Mouse (Mus musculus) liver, embryonic 11.5 days (tissue): ENCODE data around the gene Bcr. TPM values are rescaled to one million over a fixed set of nuclear protein-coding genes. Genes with fewer than 3 reads are reported as not detected.
"Not testable (repeated sequence)": the region's sequence is repeated elsewhere in the genome, so short reads cannot be mapped to it uniquely, and the experiment has no call there.

Experiments used
- ATAC-seq: fragments of 200-750 bp; cut with Nextera tagmentation; replicated peaks from 2 replicates; pipeline ENCODE4 v1.8.0; 2017; ENCODE audit warnings: moderate number of reproducible peaks, mild to moderate bottlenecking, moderate TSS enrichment, moderate library complexity; ENCODE audit not compliant: low FRiP score
- DNase-seq: peaks from one replicate; pipeline ENCODE4 v3.0.0-alpha.2; 2017; ENCODE audit warnings: low spot score
- H3K27ac ChIP-seq: fragments of 300-500 bp; sonication (generic); 2 replicates; pipeline ENCODE4 v1.5.1; 2014; ENCODE audit warnings: mild to moderate bottlenecking, low read depth, low read length, control low read depth
- H3K27me3 ChIP-seq: fragments of 300-500 bp; sonication (generic); replicated peaks from 2 replicates; pipeline ENCODE4 v1.6.1; 2014; ENCODE audit warnings: low read length, mixed read lengths; ENCODE audit not compliant: control insufficient read depth, insufficient read depth
- H3K36me3 ChIP-seq: fragments of 300-500 bp; sonication (generic); 2 replicates; pipeline ENCODE4 v1.6.1; 2014; ENCODE audit warnings: mild to moderate bottlenecking, low read length, moderate library complexity, mixed read lengths; ENCODE audit not compliant: control insufficient read depth, insufficient read depth
- H3K4me1 ChIP-seq: fragments of 300-500 bp; sonication (generic); replicated peaks from 2 replicates; pipeline ENCODE4 v1.6.1; 2014; ENCODE audit warnings: low read length, mixed read lengths; ENCODE audit not compliant: control insufficient read depth, insufficient read depth
- H3K4me2 ChIP-seq: fragments of 300-500 bp; sonication (generic); 2 replicates; pipeline ENCODE4 v1.6.1; 2014; ENCODE audit warnings: mild to moderate bottlenecking, control low read depth, moderate library complexity
- H3K4me3 ChIP-seq: fragments of 300-500 bp; sonication (generic); 2 replicates; pipeline ENCODE4 v1.5.1; 2014; ENCODE audit warnings: low read depth, low read length, control low read depth
- H3K9ac ChIP-seq: fragments of 300-500 bp; sonication (generic); 2 replicates; pipeline ENCODE4 v1.6.1; 2014; ENCODE audit warnings: low read depth, low read length, control low read depth
- H3K9me3 ChIP-seq: fragments of 300-500 bp; sonication (generic); 2 replicates; pipeline ENCODE4 v1.6.1; 2016; ENCODE audit warnings: low read length, inconsistent platforms, mixed read lengths; ENCODE audit not compliant: control insufficient read depth
- WGBS: fragments of 180-500 bp; shearing (Covaris S2); extraction: QIAGEN DNeasy Blood & Tissue Kit; methylation state at CpG from one replicate; pipeline ENCODE4 v1.1.7; 2014; 5-methylcytosine and 5-hydroxymethylcytosine counted together
- polyA plus RNA-seq: library from polyadenylated mRNA; unstranded; fragments of >200 nt; fragmentation: Nextera tagmentation; extraction: Ambion mirVana; gene quantifications from 2 replicates; pipeline ENCODE4 v1.2.1, GENCODE M21; 2014

Bcr gene
- polyA plus RNA-seq, 1 experiment from 2014 or later = 6.8 TPM

DNA sequence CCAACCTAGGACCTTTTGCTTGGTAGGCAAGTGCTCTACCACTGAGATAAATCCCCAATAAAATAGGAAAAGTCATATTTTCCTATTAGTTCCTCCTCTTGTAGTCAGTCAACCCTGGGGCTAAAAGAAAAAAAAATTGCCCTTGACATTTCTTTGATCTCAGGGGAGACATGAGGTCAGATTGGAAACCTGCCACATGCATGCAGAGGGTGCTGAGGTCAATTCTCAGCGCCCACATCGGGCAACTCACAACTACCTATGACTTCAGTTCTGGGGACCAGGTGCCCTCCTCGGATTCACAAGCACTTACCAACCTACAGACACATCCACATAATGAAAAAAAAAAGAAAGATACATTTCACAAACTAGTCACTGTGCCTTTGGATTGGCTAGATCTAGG, 30.2 kb upstream of the Bcr start:
- no peaks in the 10 kb centered on the region for H3K36me3 ChIP-seq
- H3K27ac ChIP-seq = no peak overlapping the region
- no peak overlapping the region for H3K4me2 ChIP-seq
- H3K27me3 ChIP-seq = no peaks in the 10 kb centered on the region
- 67% methylated on average over 3 of the region's 3 CpGs for WGBS
- no peaks in the 10 kb centered on the region for H3K9me3 ChIP-seq
- DNase-seq = no peak
- H3K4me3 ChIP-seq = no peak overlapping the region
- H3K9ac ChIP-seq = no peak overlapping the region
- peaks cover 2% of the 10 kb centered on the region for H3K4me1 ChIP-seq
- ATAC-seq = no peak

DNA sequence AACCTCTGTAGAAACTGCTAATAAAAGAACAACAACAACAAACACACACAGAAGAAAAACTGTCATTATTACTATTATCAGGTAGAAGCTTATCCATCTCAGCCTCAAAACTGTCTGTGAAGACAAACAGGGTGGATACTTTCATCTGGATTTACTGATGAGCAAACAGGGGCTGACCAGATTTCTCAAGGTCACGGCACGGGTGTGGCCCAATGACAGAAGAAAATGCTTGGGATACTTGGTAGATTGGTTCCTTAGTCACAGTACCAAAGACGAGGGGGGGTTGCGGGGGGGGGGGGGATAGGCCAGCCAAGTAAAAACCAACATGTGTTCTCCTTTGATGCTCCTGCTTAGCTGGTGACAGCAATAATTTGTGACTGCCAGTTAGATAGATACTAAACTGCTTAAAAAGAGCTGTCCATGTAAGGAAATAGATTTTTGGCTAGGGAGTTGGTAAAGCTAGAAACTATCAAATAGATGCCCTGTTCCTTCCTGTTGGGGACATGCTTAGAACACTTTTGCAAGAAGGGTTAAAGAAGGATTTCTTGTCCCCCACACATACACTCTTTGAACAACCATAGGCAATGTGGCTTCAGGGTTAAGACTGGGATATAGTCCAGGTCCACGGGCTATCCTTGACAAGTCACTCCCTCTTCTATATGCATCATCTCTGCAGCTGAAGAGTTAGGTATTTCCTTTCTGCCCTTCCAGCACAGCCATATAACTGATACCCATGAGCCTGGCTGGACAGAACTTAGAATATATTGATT, 28.9 kb upstream of the Bcr start:
- Histone ChIP-seq H3K27me3 (no peaks in the 10 kb centered on the region), H3K9me3 (no peaks in the 10 kb centered on the region), H3K4me1 (peaks cover 7% of the 10 kb centered on the region), H3K36me3 (no peaks in the 10 kb centered on the region), H3K27ac (no peak overlapping the region), H3K4me2 (no peak overlapping the region), H3K4me3 (no peak overlapping the region), H3K9ac (no peak overlapping the region)
- no peak for ATAC-seq
- WGBS = 71% methylated on average over 5 of the region's 5 CpGs
- no peak for DNase-seq

DNA sequence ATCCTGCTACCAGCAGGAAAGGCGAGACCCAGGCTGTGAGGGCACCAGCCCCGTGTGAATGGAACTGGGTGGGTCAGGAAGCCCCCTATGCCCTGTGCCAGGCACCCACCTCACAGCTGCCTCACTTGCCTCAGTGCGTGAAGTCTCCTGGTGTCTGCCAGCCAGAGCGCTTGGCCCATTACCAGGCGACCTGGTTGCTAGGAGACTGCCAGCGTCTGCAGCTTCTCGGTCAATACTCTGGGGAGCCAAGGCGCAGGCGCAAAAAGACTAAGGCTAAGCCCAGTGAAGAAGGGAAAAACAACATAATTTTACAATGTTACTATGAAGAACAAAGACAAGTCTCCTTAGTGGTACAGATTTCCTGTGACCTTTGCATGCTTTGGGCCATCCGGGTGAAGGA, 28.0 kb upstream of the Bcr start, which contains the start of gene Rsph14:
Gene Rsph14 (minus strand): TSS at position 192 of the 400 bp plus-strand sequence.
- WGBS = 58% methylated on average over 10 of the region's 10 CpGs
- Histone ChIP-seq H3K4me3 (no peak within 1 kb of the TSS), H3K9me3 (no peaks in the 10 kb centered on the region), H3K27ac (no peak within 1 kb of the TSS), H3K9ac (no peak within 1 kb of the TSS), H3K36me3 (no peaks in the 10 kb centered on the region), H3K4me1 (peaks cover 12% of the 10 kb centered on the region), H3K4me2 (no peak within 1 kb of the TSS), H3K27me3 (no peaks in the 10 kb centered on the region)
- ATAC-seq (no peak), DNase-seq (no peak)

DNA sequence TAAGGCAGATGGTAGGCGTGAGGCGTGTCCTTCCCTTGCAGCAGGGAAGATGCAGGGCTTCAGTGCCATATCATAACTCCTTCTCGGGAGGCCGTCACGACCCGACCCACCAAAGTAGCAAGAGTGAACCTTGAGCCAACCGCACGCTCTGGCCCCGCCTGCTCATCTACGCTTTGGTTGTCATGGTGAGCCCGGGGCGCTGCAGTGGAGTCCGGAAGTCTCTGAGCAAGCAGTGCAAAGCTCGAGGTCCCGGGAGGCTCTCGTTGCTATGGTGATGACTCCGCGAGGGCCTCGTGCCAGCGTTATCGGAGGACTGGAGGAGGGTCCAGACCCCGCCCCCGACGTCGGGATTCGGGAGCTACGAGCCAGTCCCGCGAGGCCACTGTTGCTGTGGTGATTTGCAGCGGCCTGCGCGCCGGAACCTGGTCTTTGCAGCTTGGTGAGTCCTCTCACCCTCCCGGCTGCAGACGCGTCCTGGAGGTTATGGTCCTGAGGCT, 23.5 kb upstream of the Bcr start, which contains the start of gene Rab36:
Gene Rab36 (plus strand): TSS at position 176 of the 497 bp plus-strand sequence.
- Histone ChIP-seq H3K9ac (no peak within 1 kb of the TSS; the same call in none of the 2 replicates), H3K27ac (peak within 1 kb of the TSS; percentile 26), H3K9me3 (no peaks in the 10 kb centered on the region), H3K36me3 (no peaks in the 10 kb centered on the region), H3K27me3 (no peaks in the 10 kb centered on the region), H3K4me3 (peak within 1 kb of the TSS; percentile 36), H3K4me2 (peak within 1 kb of the TSS; percentile 60), H3K4me1 (peaks cover 17% of the 10 kb centered on the region; the same call in 1 of the 2 replicates)
- under 1% methylated on average over 36 of the region's 36 CpGs for WGBS
- DNase-seq = peak; percentile 92
- ATAC-seq = peak; percentile 89

DNA sequence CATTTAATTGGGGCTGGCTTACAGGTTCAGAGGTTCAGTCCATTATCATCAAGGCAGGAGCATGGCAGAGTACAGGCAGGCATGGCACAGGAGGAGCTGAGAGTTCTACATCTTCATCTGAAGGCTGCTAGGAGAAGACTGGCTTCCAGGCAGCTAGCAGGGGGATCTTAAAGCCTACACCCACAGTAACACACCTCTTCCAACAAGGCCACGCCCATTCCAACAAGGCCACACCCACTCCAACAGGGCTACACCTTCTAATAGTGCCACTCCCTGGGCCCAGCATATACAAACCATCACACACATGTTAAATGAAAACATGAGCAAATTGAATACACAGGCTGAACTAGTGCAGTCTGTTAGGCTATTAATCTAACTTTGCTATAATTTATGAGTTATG, 18.3 kb upstream of the Bcr start:
- not testable (repeated sequence) for H3K4me3 ChIP-seq, H3K4me2 ChIP-seq, H3K27ac ChIP-seq, H3K36me3 ChIP-seq, DNase-seq, H3K9me3 ChIP-seq, H3K9ac ChIP-seq, H3K27me3 ChIP-seq
- peak; percentile 60; the same call in 1 of the 2 replicates for ATAC-seq
- 10% methylated on average over 1 of the region's 1 CpGs for WGBS
- peaks cover 16% of the 10 kb centered on the region for H3K4me1 ChIP-seq

DNA sequence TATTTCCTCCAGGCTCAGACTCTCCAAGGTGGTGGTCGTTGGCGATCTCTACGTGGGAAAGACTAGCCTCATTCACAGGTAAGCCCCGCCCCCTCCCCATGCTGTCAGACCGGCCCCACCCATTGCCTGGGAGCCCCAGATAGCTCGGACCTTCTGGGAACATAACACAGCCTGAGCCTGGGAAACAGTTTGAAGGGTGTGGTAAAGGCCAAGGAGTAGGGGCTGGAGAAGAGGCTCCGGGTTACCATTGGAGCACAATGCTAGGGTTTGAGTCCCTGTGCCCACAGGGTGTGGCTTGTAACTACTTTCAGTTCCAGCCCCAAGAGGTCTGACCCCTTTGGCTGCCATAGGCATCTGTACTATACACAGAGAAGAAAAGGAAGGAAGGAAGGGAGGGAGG, 15.9 kb upstream of the Bcr start:
- H3K9me3 ChIP-seq = no peaks in the 10 kb centered on the region
- H3K27ac ChIP-seq = no peak overlapping the region
- peaks cover 8% of the 10 kb centered on the region for H3K4me1 ChIP-seq
- WGBS = 23% methylated on average over 7 of the region's 7 CpGs
- no peaks in the 10 kb centered on the region for H3K27me3 ChIP-seq
- DNase-seq (no peak), ATAC-seq (peak; percentile 62)
- no peaks in the 10 kb centered on the region for H3K36me3 ChIP-seq
- no peak overlapping the region for H3K4me3 ChIP-seq
- no peak overlapping the region for H3K4me2 ChIP-seq
- no peak overlapping the region for H3K9ac ChIP-seq

DNA sequence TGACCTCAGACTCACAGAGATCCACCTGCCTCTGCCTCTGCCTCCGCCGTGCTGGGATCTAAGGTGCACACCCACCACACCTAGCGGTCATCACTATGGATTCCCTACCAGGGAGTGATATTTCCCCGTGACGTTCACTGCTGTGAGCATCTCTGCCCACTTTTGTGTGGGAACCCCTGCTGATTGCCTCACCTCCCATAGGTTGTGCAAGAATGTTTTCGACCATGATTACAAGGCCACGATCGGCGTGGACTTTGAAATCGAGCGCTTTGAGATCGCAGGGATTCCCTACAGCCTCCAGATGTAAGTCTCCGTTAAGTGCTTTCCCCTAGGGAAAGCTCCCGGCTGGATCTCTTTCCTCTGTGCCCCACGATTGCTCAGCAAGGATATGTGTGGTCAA, 14.6 kb upstream of the Bcr start:
- ATAC-seq = no peak
- Histone ChIP-seq H3K4me1 (peaks cover 8% of the 10 kb centered on the region), H3K9ac (no peak overlapping the region), H3K27me3 (no peaks in the 10 kb centered on the region), H3K27ac (no peak overlapping the region), H3K4me2 (no peak overlapping the region), H3K9me3 (no peaks in the 10 kb centered on the region), H3K36me3 (no peaks in the 10 kb centered on the region), H3K4me3 (no peak overlapping the region)
- DNase-seq = no peak
- 84% methylated on average over 15 of the region's 15 CpGs for WGBS

DNA sequence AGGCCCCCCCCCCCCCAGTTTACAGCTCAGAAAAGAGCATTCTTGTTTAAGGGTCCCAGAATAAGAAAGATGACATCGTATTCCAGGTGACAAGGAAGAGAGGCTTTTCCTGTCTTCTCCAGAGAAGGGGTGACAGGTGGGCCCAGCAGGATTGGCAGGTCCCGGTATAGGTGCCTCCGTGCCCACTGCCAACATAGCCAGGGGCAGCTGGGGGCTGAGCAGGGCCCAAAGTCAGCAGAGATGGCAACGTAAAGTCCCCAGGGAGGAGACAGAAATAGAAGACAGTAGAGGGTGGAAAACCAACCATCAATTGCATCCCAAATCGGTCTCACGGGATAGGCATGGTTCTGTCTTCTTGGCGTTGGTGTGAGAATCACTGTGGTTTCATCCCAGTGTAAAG, 11.7 kb upstream of the Bcr start:
- 85% methylated on average over 7 of the region's 7 CpGs for WGBS
- no peaks in the 10 kb centered on the region for H3K27me3 ChIP-seq
- H3K4me1 ChIP-seq = peaks cover 12% of the 10 kb centered on the region
- no peak overlapping the region for H3K4me3 ChIP-seq
- H3K27ac ChIP-seq = no peak overlapping the region
- H3K36me3 ChIP-seq = no peaks in the 10 kb centered on the region
- H3K9me3 ChIP-seq = no peaks in the 10 kb centered on the region
- no peak overlapping the region for H3K9ac ChIP-seq
- H3K4me2 ChIP-seq = no peak overlapping the region
- DNase-seq = no peak
- ATAC-seq = no peak
